8 mouse cellular contexts compared by ENCODE assay signal in the genomic region with DNA sequence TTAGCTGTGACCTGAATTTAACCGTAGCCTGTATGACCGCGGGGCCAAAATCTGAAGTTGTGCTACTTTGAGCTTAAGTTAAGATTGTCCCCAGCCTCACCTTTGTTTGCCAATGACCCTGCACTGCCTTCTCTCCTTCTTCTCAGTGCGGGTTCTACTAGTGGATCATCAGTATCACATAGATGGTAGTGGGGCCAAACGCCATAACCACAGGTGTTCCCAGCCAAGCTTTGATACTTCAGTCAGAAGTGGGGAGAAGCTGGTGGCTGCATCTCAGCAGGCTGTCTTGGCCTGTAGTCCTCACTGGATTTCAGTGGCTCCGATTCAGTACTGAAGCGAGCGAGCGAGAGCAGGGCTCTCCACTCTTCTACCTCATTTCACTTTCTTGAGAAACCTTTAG. TPM values are rescaled to one million over a fixed set of nuclear protein-coding genes. Genes with fewer than 3 reads are reported as not detected.
DNase-seq lines count a peak whose midpoint lies in the region; ATAC-seq and TF ChIP-seq lines count a peak whose summit lies in the region.

No protein-coding gene starts in this region.

- peak overlapping the region; percentile 71 for H3K9ac ChIP-seq in heart, embryonic 11.5 days (ENCODE audit: low read depth, low read length)
- peak overlapping the region; percentile 63; the same call in 1 of the 2 replicates for H3K9ac ChIP-seq in forebrain, embryonic 12.5 days
- H3K9ac ChIP-seq in midbrain, postnatal 0 days (replicated peaks; ENCODE audit: low read length, poor library complexity, severe bottlenecking) = peak overlapping the region; percentile 48; the same call in 1 of the 2 replicates

- no peak for DNase-seq in heart, adult 9 months (ENCODE audit: low spot score in 2 of 2)
- DNase-seq in kidney, adult 2 months = peak; percentile 37
- no peak for DNase-seq in midbrain, postnatal 0 days (ENCODE audit: low spot score)
- no peak for DNase-seq in left cerebral cortex, adult 8-10 months (ENCODE audit: low spot score in 2 of 2)
- no peak for DNase-seq in frontal cortex, postnatal 36 days (ENCODE audit: low spot score in 2 of 2)

- no peak for TF ChIP-seq CTCF in kidney, adult 2 months (conservative IDR thresholded peaks at IDR 0.05; ENCODE audit: insufficient read depth, insufficient read length, low read depth, low read length)
- TF ChIP-seq CTCF in midbrain, postnatal 0 days (IDR thresholded peaks at IDR 0.05) = no peak

- no peaks in the 10 kb centered on the region for H3K27me3 ChIP-seq in heart, embryonic 11.5 days (ENCODE audit: control insufficient read depth, insufficient read depth, low read length)
- 0 out of 2 replicates have a peak, but pooled peaks cover 7% of the 10 kb centered on the region for H3K27me3 ChIP-seq in forebrain, embryonic 12.5 days
- no peaks in the 10 kb centered on the region for H3K27me3 ChIP-seq in kidney, adult 2 months (replicated peaks; ENCODE audit: control insufficient read depth, insufficient read depth, low read length)
- 0 out of 2 replicates have a peak, but pooled peaks cover 3% of the 10 kb centered on the region for H3K27me3 ChIP-seq in midbrain, postnatal 0 days (ENCODE audit: insufficient read depth, low read length)

- H3K4me3 ChIP-seq in heart, embryonic 11.5 days (ENCODE audit: low read depth, low read length) = peak overlapping the region; percentile 59
- H3K4me3 ChIP-seq in forebrain, embryonic 12.5 days (replicated peaks) = peak overlapping the region; percentile 55
- peak overlapping the region; percentile 60 for H3K4me3 ChIP-seq in kidney, adult 2 months (ENCODE audit: insufficient read depth, low read depth, low read length)
- H3K4me3 ChIP-seq in midbrain, postnatal 0 days (ENCODE audit: low read depth, low read length) = peak overlapping the region; percentile 51; the same call in 1 of the 2 replicates

- H3K27ac ChIP-seq in heart, embryonic 11.5 days (ENCODE audit: low read depth, low read length) = no peak overlapping the region
- H3K27ac ChIP-seq in forebrain, embryonic 12.5 days = no peak overlapping the region
- H3K27ac ChIP-seq in kidney, adult 2 months (ENCODE audit: insufficient read depth, low read depth, low read length) = peak overlapping the region; percentile 13
- no peak overlapping the region for H3K27ac ChIP-seq in midbrain, postnatal 0 days (ENCODE audit: low read depth, low read length)

- no peaks in the 10 kb centered on the region for H3K36me3 ChIP-seq in heart, embryonic 11.5 days (ENCODE audit: control insufficient read depth, insufficient read depth, low read length)
- H3K36me3 ChIP-seq in forebrain, embryonic 12.5 days (replicated peaks) = no peaks in the 10 kb centered on the region
- H3K36me3 ChIP-seq in kidney, adult 2 months (ENCODE audit: control insufficient read depth, insufficient read depth, low read length) = no peaks in the 10 kb centered on the region
- no peaks in the 10 kb centered on the region for H3K36me3 ChIP-seq in midbrain, postnatal 0 days (ENCODE audit: insufficient read depth, low read length)

- WGBS in heart, embryonic 11.5 days (ENCODE audit: insufficient replicate concordance) = 28% methylated on average over 9 of the region's 9 CpGs
- WGBS in forebrain, embryonic 12.5 days = 25% methylated on average over 9 of the region's 9 CpGs
- WGBS in kidney, adult 2 months = 27% methylated on average over 9 of the region's 9 CpGs
- 24% methylated on average over 9 of the region's 9 CpGs for WGBS in midbrain, postnatal 0 days

- no peak for ATAC-seq in heart, embryonic 11.5 days (replicated peaks; ENCODE audit: insufficient number of reproducible peaks, low FRiP score, low TSS enrichment)
- ATAC-seq in forebrain, embryonic 12.5 days (ENCODE audit: low FRiP score) = no peak
- ATAC-seq in midbrain, postnatal 0 days (ENCODE audit: low FRiP score) = no peak; the same call in 1 of the 2 replicates
- ATAC-seq in inflammation-experienced regulatory T-cells, adult 6 months = no peak

- no peaks in the 10 kb centered on the region for H3K9me3 ChIP-seq in heart, embryonic 11.5 days (replicated peaks; ENCODE audit: control insufficient read depth, low read length)
- no peaks in the 10 kb centered on the region for H3K9me3 ChIP-seq in forebrain, embryonic 12.5 days
- no peaks in the 10 kb centered on the region for H3K9me3 ChIP-seq in midbrain, postnatal 0 days (ENCODE audit: low read length)

- H3K4me2 ChIP-seq in heart, embryonic 11.5 days = peak overlapping the region; percentile 90
- H3K4me2 ChIP-seq in forebrain, embryonic 12.5 days = peak overlapping the region; percentile 90
- peak overlapping the region; percentile 99 for H3K4me2 ChIP-seq in midbrain, postnatal 0 days (ENCODE audit: low read depth, low read length, poor library complexity, severe bottlenecking)

- H3K4me1 ChIP-seq in heart, embryonic 11.5 days (ENCODE audit: control insufficient read depth, insufficient read depth, low read length) = 0 out of 2 replicates have a peak, but pooled peaks cover 3% of the 10 kb centered on the region
- peaks cover 12% of the 10 kb centered on the region for H3K4me1 ChIP-seq in forebrain, embryonic 12.5 days
- peaks cover 9% of the 10 kb centered on the region; the same call in 1 of the 2 replicates for H3K4me1 ChIP-seq in kidney, adult 2 months (ENCODE audit: control insufficient read depth, insufficient read depth, low read length)
- H3K4me1 ChIP-seq in midbrain, postnatal 0 days (ENCODE audit: insufficient read depth, low read length) = no peaks in the 10 kb centered on the region; the same call in 1 of the 2 replicates

- no peak for TF ChIP-seq POLR2A in kidney, adult 2 months (IDR thresholded peaks at IDR 0.05; ENCODE audit: low read depth, low read length)

RNA-seq across cellular contexts. Expression of a gene that starts 0.7 kb away (rescaled TPM):
- polyA plus RNA-seq in heart, embryonic 11.5 days (2014; fragmentation: Nextera tagmentation; extraction: Ambion mirVana) = 7.8 TPM in 2 replicates
- polyA plus RNA-seq in forebrain, embryonic 12.5 days (2016; fragmentation: Nextera tagmentation; extraction: Ambion mirVana) = 0.83 and 1.4 TPM in 2 replicates
- polyA plus RNA-seq in kidney, adult 2 months (2012; rRNA removed) = 73.4 and 83.4 TPM in 2 replicates
- 0.14 and 0.55 TPM in 2 replicates for total RNA-seq in midbrain, postnatal 0 days (2014; rRNA removed)
- 0.48 and 0.70 TPM in 2 replicates for polyA plus RNA-seq in midbrain, postnatal 0 days (2015; fragmentation: Nextera tagmentation; extraction: Ambion mirVana)
- not detected for polyA plus RNA-seq in inflammation-experienced regulatory T-cells, adult 6 months (2017; shearing (Covaris generic))
- 1 to 10 TPM in 1 of 4 experiments, under 1 TPM in 3; 0.76 to 1.5 (median 0.87) TPM for total RNA-seq in left cerebral cortex, adult 8-10 months (2022)
